Mouse (Mus musculus) kidney, postnatal 0 days (tissue): ENCODE measurements around the gene Hexdc. TPM values are rescaled to one million over a fixed set of nuclear protein-coding genes. Genes with fewer than 3 reads are reported as not detected.
A peak's percentile ranks its signal among the peaks of the same experiment; 100 is the strongest.

Experiments
- ATAC-seq: fragments of 200-750 bp; cut with Nextera tagmentation; replicated peaks from 2 replicates; pipeline ENCODE4 v1.8.0; 2017; ENCODE audit warnings: low read depth, moderate number of reproducible peaks, moderate TSS enrichment, moderate library complexity; ENCODE audit not compliant: low FRiP score
- DNase-seq: peaks from one replicate; pipeline ENCODE4 v3.0.0-alpha.2; 2016; ENCODE audit warnings: low spot score
- H3K27ac ChIP-seq: fragments of 300-500 bp; sonication (generic); 2 replicates; pipeline ENCODE4 v1.5.1; 2014; ENCODE audit warnings: mild to moderate bottlenecking
- H3K27me3 ChIP-seq: fragments of 300-500 bp; sonication (generic); 2 replicates; pipeline ENCODE4 v1.6.1; 2014; ENCODE audit warnings: low read length, mixed read lengths; ENCODE audit not compliant: insufficient read depth
- H3K36me3 ChIP-seq: fragments of 300-500 bp; sonication (generic); 2 replicates; pipeline ENCODE4 v1.6.1; 2014; ENCODE audit warnings: low read length, mixed read lengths; ENCODE audit not compliant: insufficient read depth
- H3K4me1 ChIP-seq: fragments of 300-500 bp; sonication (generic); replicated peaks from 2 replicates; pipeline ENCODE4 v1.6.1; 2014; ENCODE audit warnings: antibody characterized with exemption, low read length, mixed read lengths; ENCODE audit not compliant: insufficient read depth
- H3K4me2 ChIP-seq: fragments of 300-500 bp; sonication (generic); 2 replicates; pipeline ENCODE4 v1.6.1; 2014; ENCODE audit warnings: mild to moderate bottlenecking, low read length, moderate library complexity, mixed read lengths
- H3K4me3 ChIP-seq: fragments of 300-500 bp; sonication (generic); replicated peaks from 2 replicates; pipeline ENCODE4 v1.5.1; 2014; ENCODE audit warnings: low read depth, low read length
- H3K9ac ChIP-seq: fragments of 300-500 bp; sonication (generic); 2 replicates; pipeline ENCODE4 v1.6.1; 2014; ENCODE audit warnings: low read depth, low read length
- H3K9me3 ChIP-seq: fragments of 300-500 bp; sonication (generic); replicated peaks from 2 replicates; pipeline ENCODE4 v1.6.1; 2016; ENCODE audit warnings: low read length, inconsistent platforms, mixed read lengths
- CTCF ChIP-seq: IDR thresholded peaks from 2 replicates; pipeline ENCODE4 v1.5.1; 2016; ENCODE audit warnings: antibody characterized with exemption, low read depth, mild to moderate bottlenecking, moderate library complexity
- WGBS: fragments of 180-500 bp; shearing (Covaris S2); extraction: QIAGEN DNeasy Blood & Tissue Kit; methylation state at CpG from one replicate; pipeline ENCODE4 v1.1.7; 2014; 5-methylcytosine and 5-hydroxymethylcytosine counted together
- polyA plus RNA-seq: library from polyadenylated mRNA; unstranded; fragments of >200 nt; fragmentation: Nextera tagmentation; extraction: Ambion mirVana; gene quantifications from 2 replicates; pipeline ENCODE4 v1.2.1, GENCODE M21; 2015

Hexdc gene
- polyA plus RNA-seq, 1 experiment from 2014 or later = 8.9 TPM

DNA sequence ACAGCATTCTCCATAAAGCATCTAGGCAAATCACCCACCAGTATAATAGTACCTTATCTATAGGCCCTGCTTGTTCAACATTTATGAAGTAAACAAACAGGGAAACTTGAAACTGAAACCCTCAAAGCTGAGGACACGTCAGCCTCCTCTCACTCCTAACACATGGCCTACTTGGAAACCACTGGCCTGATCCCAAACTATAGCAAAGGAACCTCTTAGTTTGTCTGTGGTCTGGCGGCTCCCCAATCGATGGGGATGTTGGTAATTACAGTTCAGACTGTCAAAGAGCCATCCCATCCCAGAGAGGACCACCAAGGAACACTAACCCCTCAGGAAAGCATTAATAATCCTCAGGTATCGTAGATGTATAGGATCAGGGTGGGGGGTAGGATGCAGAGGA, 4.4 kb upstream of the Hexdc start:
- Histone ChIP-seq H3K27me3 (no peaks in the 10 kb centered on the region), H3K36me3 (peaks cover 3% of the 10 kb centered on the region; the same call in 1 of the 2 replicates), H3K4me2 (no peak overlapping the region), H3K9me3 (no peaks in the 10 kb centered on the region), H3K4me3 (no peak overlapping the region), H3K9ac (no peak overlapping the region), H3K27ac (no peak overlapping the region), H3K4me1 (no peaks in the 10 kb centered on the region)
- ATAC-seq (no peak), DNase-seq (no peak)
- WGBS = 82% methylated on average over 4 of the region's 4 CpGs
- TF ChIP-seq CTCF = no peak

- H3K4me1 ChIP-seq = no peaks in the 10 kb centered on the region
- no peak for DNase-seq
- no peak for TF ChIP-seq CTCF
- no peak for ATAC-seq
- no peak overlapping the region for H3K4me3 ChIP-seq
- H3K27me3 ChIP-seq = no peaks in the 10 kb centered on the region
- no peak overlapping the region for H3K9ac ChIP-seq
- WGBS = 82% methylated on average over 6 of the region's 6 CpGs
- no peak overlapping the region for H3K4me2 ChIP-seq
- peaks cover 3% of the 10 kb centered on the region; the same call in 1 of the 2 replicates for H3K36me3 ChIP-seq
- H3K9me3 ChIP-seq = no peaks in the 10 kb centered on the region
- no peak overlapping the region for H3K27ac ChIP-seq
Observed at GRCm38 (mm10) chr11:121200781-121201180, 3.5 kb upstream of the Hexdc start.

DNA sequence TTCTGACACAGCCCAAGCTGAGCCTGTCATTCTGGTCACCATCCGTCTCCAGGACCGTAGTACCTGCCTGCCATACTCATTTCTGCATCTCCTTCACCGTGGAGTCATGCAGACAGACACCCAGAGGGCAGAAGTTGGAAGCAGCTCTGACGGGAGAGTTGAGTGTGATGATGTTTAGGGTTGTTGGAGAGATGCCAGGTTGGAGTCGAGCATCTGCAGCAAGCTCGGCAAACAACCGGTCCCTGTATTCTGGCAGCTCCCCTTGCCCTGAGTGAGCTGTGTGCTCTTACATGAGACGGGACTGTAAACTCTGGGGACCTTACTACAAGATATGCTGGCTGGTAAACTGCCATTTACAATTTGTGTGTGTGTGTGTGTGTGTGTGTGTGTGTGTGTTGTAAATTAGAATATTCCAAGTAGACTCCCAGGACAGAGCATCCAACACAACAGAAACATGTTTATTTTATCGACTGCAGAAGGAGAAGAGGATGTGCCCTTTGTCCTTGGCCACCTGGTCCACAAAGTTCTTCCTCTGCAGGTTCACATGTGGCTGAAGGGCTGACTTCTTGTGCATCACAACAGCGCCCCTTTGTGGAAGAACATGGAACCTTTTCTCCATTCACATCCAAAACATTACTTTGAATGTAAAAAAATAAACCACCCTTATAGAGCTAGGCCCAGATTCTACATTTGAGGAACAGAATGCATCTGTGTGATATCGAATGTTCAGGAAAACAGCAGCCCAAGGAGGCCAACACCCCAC, 2.6 kb upstream of the Hexdc start:
- no peaks in the 10 kb centered on the region for H3K27me3 ChIP-seq
- H3K9ac ChIP-seq = no peak overlapping the region
- no peaks in the 10 kb centered on the region for H3K9me3 ChIP-seq
- no peak overlapping the region for H3K4me2 ChIP-seq
- no peak overlapping the region for H3K27ac ChIP-seq
- no peaks in the 10 kb centered on the region for H3K36me3 ChIP-seq
- 38% methylated on average over 11 of the region's 11 CpGs for WGBS
- TF ChIP-seq CTCF = peak; percentile 77
- ATAC-seq = no peak
- DNase-seq = peak; percentile 73
- H3K4me3 ChIP-seq = no peak overlapping the region
- H3K4me1 ChIP-seq = no peaks in the 10 kb centered on the region

DNA sequence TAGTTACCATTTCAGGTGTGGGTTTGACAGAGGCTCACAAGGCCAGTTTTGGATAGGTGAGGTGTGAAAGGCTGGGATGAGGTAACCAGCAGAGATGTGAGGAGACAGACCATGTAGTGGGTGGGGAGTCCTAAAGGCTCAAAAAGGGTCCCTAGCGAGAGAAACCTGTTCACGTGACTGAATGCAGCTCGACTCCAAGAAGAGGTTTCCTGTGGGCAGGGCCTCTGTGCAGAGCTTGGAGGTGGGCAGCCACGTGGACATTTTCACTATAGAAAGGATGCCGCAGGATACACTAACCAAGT, 423 bp upstream of the Hexdc start:
- H3K36me3 ChIP-seq = no peaks in the 10 kb centered on the region
- H3K4me3 ChIP-seq = peak overlapping the region; percentile 82
- no peak for DNase-seq
- H3K27me3 ChIP-seq = no peaks in the 10 kb centered on the region
- H3K9ac ChIP-seq = 0 out of 2 replicates have a peak overlapping the region, but pooled peaks have one; percentile 3
- H3K4me1 ChIP-seq = no peaks in the 10 kb centered on the region
- 0% methylated on average over 5 of the region's 5 CpGs for WGBS
- H3K27ac ChIP-seq = no peak overlapping the region
- TF ChIP-seq CTCF = no peak
- ATAC-seq = no peak
- no peaks in the 10 kb centered on the region for H3K9me3 ChIP-seq
- H3K4me2 ChIP-seq = peak overlapping the region; percentile 76

DNA sequence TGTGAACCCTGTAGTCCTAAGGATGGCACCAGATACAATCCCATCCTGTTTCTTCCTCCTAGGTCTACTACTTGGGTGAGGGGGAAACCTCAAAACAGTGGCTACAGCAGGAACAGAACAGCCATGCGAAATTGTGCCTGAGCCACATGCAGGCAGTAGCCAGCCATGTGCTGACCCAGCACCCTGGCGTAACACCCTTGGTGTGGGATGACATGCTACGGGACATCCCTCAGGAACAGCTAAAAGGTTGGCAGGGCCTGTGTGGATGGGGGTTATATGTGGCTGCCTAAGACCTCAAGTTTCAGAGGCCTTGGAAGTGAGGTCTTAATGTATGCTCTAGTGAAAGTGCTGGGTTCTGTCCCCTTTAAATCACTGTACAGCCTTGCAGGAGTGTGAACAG, 12.6 kb downstream of the Hexdc start:
- 83% methylated on average over 3 of the region's 3 CpGs for WGBS
- no peaks in the 10 kb centered on the region for H3K27me3 ChIP-seq
- H3K36me3 ChIP-seq = peaks cover 36% of the 10 kb centered on the region
- H3K9ac ChIP-seq = no peak overlapping the region
- no peak for DNase-seq
- H3K27ac ChIP-seq = no peak overlapping the region
- ATAC-seq = no peak
- no peaks in the 10 kb centered on the region for H3K9me3 ChIP-seq
- no peak overlapping the region for H3K4me3 ChIP-seq
- H3K4me2 ChIP-seq = no peak overlapping the region
- H3K4me1 ChIP-seq = no peaks in the 10 kb centered on the region
- no peak for TF ChIP-seq CTCF

DNA sequence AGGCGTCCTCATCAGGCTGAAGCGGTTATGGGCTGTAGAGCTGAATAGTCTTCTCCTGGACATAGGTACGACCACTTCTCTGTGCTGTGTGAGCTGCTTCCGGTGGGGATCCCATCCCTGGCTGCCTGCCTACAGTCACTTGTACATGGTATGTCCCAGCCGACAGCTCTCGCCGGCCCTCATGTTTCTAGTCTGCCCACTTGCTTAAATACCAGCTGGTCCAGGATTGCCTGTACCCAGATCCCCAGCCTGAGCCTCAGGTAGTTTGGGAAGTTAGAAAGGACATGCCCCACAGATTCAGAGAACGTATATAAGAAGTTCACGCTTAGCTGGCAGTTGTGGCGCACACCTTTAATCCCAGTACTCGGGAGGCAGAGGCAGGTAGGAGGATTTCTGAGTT, 15.5 kb downstream of the Hexdc start:
- no peak for DNase-seq
- Histone ChIP-seq H3K4me3 (no peak overlapping the region), H3K4me1 (no peaks in the 10 kb centered on the region), H3K9ac (no peak overlapping the region), H3K9me3 (no peaks in the 10 kb centered on the region), H3K36me3 (peaks cover 60% of the 10 kb centered on the region), H3K27me3 (no peaks in the 10 kb centered on the region), H3K27ac (no peak overlapping the region), H3K4me2 (no peak overlapping the region)
- ATAC-seq = no peak
- no peak for TF ChIP-seq CTCF
- WGBS = 86% methylated on average over 11 of the region's 11 CpGs

DNA sequence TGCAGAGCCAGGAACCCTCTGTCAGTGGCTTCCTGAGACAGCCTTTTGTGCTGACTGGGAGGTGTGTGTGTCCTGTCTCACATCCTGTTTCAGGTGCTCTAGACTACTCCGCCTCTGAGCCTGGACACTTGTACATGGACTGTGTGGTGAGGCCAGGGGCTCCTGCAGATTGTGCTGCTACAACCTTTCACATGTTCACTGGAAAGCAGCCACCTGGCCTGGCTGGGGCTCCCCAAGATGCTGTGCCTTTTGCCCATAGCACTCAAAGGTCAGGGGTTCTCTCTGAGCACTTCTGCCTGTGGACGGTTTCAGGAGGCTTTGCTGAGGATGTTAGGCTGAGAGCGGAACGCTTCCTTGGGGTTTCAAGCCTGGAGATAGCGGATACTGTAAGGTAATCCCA, 16.5 kb downstream of the Hexdc start:
- no peak overlapping the region for H3K4me3 ChIP-seq
- TF ChIP-seq CTCF = no peak
- no peak overlapping the region for H3K27ac ChIP-seq
- no peak overlapping the region for H3K9ac ChIP-seq
- no peak for DNase-seq
- 85% methylated on average over 5 of the region's 5 CpGs for WGBS
- H3K4me1 ChIP-seq = no peaks in the 10 kb centered on the region
- no peaks in the 10 kb centered on the region for H3K27me3 ChIP-seq
- ATAC-seq = no peak
- no peak overlapping the region for H3K4me2 ChIP-seq
- H3K9me3 ChIP-seq = no peaks in the 10 kb centered on the region
- peaks cover 67% of the 10 kb centered on the region for H3K36me3 ChIP-seq
